Mouse (Mus musculus) urinary bladder, postnatal 25 days (tissue): ENCODE measurements around the gene Ctnna3.
"Not testable (repeated sequence)": the region's sequence is repeated elsewhere in the genome, so short reads cannot be mapped to it uniquely, and the experiment has no call there.

ENCODE experiments used
- DNase-seq: peaks from one replicate; pipeline ENCODE4 v3.0.0; 2022; ENCODE audit warnings: low spot score

Gene Ctnna3

GRCm38 (mm10) chr10:63424475-63424814 lies 5.5 kb upstream of the Ctnna3 start:
- DNase-seq: no peak

DNA sequence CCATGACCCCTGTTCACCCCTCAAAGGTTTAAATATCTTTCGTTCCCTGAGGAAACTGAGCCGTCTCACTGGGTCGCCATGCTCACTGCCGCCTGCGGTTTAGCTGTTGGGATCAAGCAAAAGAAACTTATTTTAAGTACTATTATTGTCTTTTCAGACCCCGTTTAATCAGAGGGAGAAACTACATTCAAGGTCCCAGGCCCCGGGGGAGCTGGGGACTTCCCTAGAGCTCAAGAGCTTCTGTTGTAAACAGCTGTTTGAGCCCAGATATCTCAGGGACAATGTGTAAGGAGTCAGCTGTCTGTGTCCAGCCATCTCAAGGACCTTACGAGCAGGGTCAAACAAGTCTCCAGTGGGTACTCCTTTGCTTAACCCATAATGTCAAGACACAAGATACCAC lies 2.8 kb upstream of the Ctnna3 start:
- no peak for DNase-seq

GRCm38 (mm10) chr10:63428243-63429022 lies 1.5 kb upstream of the Ctnna3 start:
- no peak for DNase-seq

DNA sequence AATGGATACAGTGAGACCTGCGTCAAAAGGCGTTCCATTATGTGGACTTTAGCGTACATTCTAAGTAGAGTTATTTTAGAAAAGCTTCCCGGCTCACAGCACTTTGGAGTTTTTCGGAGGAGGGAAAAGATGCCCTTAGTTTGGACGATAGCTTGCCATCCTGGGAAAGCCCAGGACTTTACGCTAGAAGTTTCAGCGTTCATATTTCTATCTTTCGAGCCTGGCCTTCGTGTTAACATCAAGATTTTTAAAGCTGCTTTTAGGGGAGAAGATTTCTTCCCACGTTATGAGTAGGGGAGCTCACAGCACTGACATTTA lies 916 bp upstream of the Ctnna3 start:
- DNase-seq: no peak

DNA sequence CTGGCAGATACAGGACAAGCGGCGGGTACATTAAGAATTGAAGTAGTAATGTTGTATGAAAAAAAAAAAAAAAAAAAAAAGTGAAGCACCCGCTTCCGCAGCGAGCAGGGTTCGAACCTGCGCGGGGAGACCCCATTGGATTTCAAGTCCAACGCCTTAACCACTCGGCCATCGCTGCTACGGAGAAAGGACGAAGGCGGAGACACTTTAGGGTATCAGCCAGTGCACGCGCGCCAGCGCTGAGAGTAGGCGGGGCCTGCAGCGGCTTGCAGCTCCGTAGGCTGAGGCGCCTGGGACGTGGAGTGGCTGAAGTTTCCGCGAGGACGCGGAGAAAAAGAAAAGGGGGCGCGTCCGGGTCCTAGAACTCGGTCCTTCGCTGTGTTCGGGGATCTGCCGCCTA lies 518 bp upstream of the Ctnna3 start:
- peak; percentile 100 for DNase-seq

GRCm38 (mm10) chr10:63431221-63431736 lies 1.4 kb downstream of the Ctnna3 start:
- DNase-seq: no peak

DNA sequence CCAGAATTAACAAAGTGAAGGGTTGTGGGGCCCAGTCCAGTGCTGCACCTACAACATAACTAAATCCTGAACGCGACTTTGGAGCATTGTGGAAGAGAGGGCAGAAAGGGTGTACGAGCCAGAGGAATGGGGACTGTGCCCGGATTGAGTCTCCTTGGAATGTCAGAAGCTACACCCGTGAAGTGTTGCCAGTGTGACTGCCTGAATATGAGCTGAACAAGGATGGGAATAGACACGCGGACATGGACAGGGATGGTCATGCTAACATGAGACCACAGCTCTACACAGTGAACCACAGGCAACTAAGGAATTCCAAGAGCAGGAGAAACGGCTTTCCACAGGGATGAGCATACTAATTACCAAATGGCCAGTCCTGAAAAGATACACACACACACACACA lies 2.2 kb downstream of the Ctnna3 start:
- no peak for DNase-seq

- DNase-seq: no peak
Observed at GRCm38 (mm10) chr10:63432887-63433286, 3.0 kb downstream of the Ctnna3 start.

- no peak for DNase-seq
Observed at GRCm38 (mm10) chr10:63438736-63439262, 8.9 kb downstream of the Ctnna3 start.

DNA sequence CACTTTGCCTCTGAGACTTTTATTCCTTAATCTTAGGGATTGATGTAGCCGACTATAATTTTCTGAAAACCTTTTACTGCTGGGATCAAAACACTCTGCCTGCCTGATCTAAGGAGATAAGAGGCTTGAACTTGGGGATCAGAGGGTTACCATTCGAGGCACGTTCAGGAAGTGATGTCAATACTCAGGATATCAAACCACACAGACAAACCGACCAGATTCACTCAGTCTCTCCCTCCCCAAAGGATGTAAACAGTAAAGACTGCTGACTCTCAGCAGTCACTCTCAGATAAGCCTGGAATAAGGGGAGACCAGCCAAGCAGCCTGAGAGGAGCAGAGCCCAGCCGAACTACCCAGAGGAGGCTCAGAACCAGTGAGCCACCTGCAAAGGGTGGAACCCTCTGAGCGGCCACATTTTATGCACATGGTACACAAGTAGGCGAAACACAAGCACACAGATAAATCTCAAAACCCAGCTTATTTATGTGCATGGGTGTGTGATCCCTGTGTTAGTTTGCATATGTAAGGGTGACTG lies 9.9 kb downstream of the Ctnna3 start:
- no peak for DNase-seq

DNA sequence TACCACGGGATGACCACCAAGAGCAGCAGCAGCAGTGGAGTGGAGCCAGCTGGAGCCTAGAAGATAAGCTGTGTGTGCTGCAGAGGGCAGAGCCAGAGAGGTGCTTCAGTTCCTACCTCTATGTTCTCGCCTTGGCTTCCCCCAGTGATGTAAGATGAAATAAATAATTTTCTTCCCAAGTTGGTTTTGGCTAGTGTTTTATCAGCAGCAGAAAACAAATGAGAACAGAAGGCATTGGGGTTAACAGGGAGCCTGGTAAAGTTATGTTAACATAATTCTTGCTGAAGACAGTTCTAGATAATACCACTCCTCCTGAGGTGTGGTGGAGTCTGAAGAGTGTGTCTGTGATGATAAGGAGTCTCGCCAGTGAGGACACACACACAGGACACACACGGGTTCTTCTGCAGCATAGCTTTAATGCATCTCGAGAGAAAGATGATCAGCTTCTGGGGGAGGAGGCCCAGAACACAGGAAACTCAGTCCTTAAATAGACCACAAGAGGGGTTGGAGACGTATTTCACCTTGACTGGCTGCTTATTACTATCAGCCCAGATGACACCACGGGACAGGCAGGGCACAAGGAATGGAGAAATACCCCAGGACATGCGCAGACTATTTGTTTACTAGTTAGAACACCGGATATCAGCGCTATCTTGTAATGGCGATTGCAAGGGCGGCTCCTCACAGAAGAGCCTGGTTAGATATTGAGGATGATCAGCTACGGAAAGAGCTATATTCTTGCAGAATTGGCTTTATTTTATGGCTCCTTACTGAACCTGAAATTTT lies 14.9 kb downstream of the Ctnna3 start:
- not testable (repeated sequence) for DNase-seq

- DNase-seq: no peak
Observed at GRCm38 (mm10) chr10:63453926-63454325, 24.0 kb downstream of the Ctnna3 start.

DNA sequence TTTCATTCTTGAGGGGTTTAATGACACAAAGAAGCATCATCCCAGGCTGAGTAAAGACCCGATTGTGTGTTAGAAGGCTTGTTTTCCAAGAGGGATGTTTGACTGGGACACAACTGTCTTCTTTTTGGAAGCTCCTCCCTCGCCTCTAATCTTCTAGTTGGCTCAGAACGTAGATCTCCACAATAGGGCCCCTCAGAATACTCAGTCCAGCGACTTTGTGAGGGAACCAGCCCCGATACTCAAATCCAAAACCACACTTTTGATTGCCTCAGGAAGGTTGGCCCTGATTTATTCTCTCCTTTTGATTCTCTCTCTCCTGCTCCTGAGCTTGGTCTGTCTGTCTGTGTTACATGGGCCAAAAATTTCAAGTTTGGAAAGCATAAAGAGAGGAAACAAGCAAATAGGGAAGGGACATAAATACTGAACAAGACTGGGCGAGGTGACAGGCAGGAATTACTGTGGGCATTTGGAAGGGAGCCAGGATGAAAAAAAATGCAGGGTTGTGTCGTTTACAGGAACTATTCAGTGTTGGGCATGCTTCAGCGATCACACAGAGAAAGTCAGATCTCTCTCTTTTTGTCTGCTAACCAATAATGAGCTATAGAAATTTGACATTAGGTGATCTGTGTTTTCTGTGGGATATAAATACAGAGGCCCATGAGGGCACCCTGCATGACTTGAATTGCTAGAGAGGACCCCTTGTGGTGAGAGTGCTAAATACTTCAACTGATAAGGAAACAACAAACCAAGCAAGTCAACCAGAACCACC lies 25.4 kb downstream of the Ctnna3 start:
- DNase-seq: no peak

- no peak for DNase-seq
Observed at GRCm38 (mm10) chr10:63457292-63458128, 27.6 kb downstream of the Ctnna3 start.

GRCm38 (mm10) chr10:63460935-63461334 lies 31.0 kb downstream of the Ctnna3 start:
- no peak for DNase-seq

DNA sequence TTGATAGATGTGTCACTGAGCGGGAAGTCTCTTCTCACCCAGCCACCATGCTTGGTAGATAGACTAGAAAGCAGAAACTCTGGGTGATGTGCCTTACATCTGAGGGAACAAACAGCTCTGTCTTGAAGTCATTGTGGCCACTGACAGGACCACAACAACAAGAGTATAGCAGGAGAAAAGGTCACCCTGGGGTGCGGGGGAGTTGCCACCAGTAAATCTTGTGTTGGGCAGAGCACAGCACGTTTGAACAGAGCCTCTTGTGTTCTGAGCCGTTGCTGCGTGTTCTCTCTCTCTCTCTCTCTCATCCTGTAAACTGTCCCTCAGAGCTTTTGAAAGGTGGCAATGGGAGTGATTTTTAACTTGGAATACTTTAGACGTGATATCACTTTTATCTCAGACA lies 42.6 kb downstream of the Ctnna3 start:
- DNase-seq: no peak

DNA sequence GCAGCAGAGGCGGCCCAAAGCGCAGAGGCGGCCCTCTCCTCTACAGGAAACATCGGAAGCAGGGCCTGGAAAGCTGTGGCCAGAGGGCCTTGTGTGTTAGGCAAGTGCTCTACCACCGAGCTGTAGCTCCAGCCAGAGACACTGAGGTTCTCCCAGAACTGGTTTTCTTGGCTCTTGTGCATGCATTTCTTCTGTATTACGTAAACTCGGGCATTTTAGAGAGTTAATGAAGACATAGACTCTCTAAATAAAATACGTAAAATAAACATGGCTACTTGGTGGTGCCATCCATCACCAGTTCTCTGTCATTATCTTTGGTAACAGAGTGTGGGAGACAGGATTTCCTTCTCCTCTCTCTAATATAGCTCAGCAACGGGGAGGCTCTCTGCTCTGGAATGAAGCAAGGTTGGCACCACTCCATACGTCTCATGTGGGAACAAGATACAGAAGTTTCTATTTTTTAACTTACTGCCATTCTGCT lies 46.3 kb downstream of the Ctnna3 start:
- DNase-seq: no peak

GRCm38 (mm10) chr10:63478946-63479345 lies 49.0 kb downstream of the Ctnna3 start:
- DNase-seq: no peak

GRCm38 (mm10) chr10:63480066-63480465 lies 50.2 kb downstream of the Ctnna3 start:
- DNase-seq: no peak

DNA sequence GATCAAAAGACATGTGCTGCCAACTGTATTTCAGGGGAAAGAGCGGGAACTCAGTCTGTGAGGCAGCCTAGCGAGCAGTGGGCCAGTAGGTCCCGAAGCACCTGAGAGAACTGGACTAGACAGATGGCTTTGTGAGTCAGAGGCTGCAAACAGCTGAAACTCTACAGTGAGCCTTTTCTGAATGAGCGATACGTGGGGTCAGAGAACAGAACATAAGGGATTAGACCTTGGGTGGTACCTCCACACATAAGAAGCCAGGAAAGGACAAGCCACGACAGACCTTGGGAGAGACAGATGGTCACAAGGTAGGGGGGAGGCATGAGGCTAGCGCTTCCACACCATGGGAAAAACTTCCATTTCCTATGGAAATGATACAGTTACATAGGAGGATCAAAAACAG lies 58.4 kb downstream of the Ctnna3 start:
- no peak for DNase-seq

- no peak for DNase-seq
Observed at GRCm38 (mm10) chr10:63523956-63524355, 94.1 kb downstream of the Ctnna3 start.
